Mouse (Mus musculus) lung, postnatal 0 days (tissue): ENCODE data around the gene Sec24b. TPM values are rescaled to one million over a fixed set of nuclear protein-coding genes. Genes with fewer than 3 reads are reported as not detected.
A peak's percentile ranks its signal among the peaks of the same experiment; 100 is the strongest.

Experiments
- ATAC-seq: fragments of 200-750 bp; cut with Nextera tagmentation; 2 replicates; pipeline ENCODE4 v1.8.0; 2017; ENCODE audit warnings: moderate library complexity
- DNase-seq: peaks from one replicate; pipeline ENCODE4 v3.0.0-alpha.2; 2016; ENCODE audit warnings: low spot score
- H3K27ac ChIP-seq: fragments of 300-500 bp; sonication (generic); 2 replicates; pipeline ENCODE4 v1.5.1; 2014; ENCODE audit warnings: antibody characterized with exemption, mild to moderate bottlenecking, low read length, mixed read lengths
- H3K27me3 ChIP-seq: fragments of 300-500 bp; sonication (generic); replicated peaks from 2 replicates; pipeline ENCODE4 v1.6.1; 2014; ENCODE audit warnings: low read length, mixed read lengths; ENCODE audit not compliant: insufficient read depth
- H3K36me3 ChIP-seq: fragments of 300-500 bp; sonication (generic); 2 replicates; pipeline ENCODE4 v1.6.1; 2014; ENCODE audit warnings: low read length, mixed read lengths; ENCODE audit not compliant: insufficient read depth
- H3K4me1 ChIP-seq: fragments of 300-500 bp; sonication (generic); 2 replicates; pipeline ENCODE4 v1.6.1; 2014; ENCODE audit warnings: antibody characterized with exemption, low read depth, low read length, mixed read lengths; ENCODE audit not compliant: insufficient read depth
- H3K4me2 ChIP-seq: fragments of 300-500 bp; sonication (generic); replicated peaks from 2 replicates; pipeline ENCODE4 v1.6.1; 2014; ENCODE audit warnings: low read depth, mild to moderate bottlenecking, low read length, moderate library complexity, mixed read lengths
- H3K4me3 ChIP-seq: fragments of 300-500 bp; sonication (generic); 2 replicates; pipeline ENCODE4 v1.5.1; 2014; ENCODE audit warnings: low read depth, low read length
- H3K9ac ChIP-seq: fragments of 300-500 bp; sonication (generic); replicated peaks from 2 replicates; pipeline ENCODE4 v1.6.1; 2014; ENCODE audit warnings: low read depth, mild to moderate bottlenecking
- H3K9me3 ChIP-seq: fragments of 300-500 bp; sonication (generic); 2 replicates; pipeline ENCODE4 v1.6.1; 2016; ENCODE audit warnings: low read length, mixed read lengths
- CTCF ChIP-seq: IDR thresholded peaks from 2 replicates; pipeline ENCODE4 v1.5.1; 2016; ENCODE audit warnings: antibody characterized with exemption, mild to moderate bottlenecking
- EP300 ChIP-seq: IDR thresholded peaks from 2 replicates; pipeline ENCODE4 v1.6.1; 2016; ENCODE audit warnings: antibody characterized with exemption, mild to moderate bottlenecking, control low read depth
- WGBS: fragments of 180-500 bp; shearing (Covaris S2); extraction: QIAGEN DNeasy Blood & Tissue Kit; methylation state at CpG from one replicate; pipeline ENCODE4 v1.1.7; 2014; 5-methylcytosine and 5-hydroxymethylcytosine counted together
- polyA plus RNA-seq: library from polyadenylated mRNA; unstranded; fragments of >200 nt; fragmentation: Nextera tagmentation; extraction: Ambion mirVana; gene quantifications from 2 replicates; pipeline ENCODE4 v1.2.1, GENCODE M21; 2015

Sec24b gene
- polyA plus RNA-seq, 1 experiment from 2014 or later, result 21.8 TPM

DNA sequence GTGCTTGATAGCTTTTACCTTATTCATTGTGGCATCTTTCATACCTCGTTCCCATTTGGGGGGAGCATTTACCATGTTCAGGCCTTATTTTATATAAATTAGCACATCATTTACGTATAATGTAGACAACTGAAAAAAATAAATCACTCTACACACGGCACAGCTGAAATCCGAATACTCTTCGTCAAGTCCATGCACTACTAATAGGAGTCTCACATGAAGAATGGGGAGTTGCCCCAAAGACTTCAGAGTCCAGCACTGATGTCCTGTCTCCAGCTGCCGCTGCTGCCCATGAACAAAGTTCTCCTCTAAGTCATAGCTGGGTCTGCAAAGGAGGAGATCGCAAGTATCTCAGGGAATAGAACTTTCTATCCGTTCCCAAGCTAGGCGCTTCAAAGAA, 15.9 kb upstream of the Sec24b start:
- H3K36me3 ChIP-seq, result no peaks in the 10 kb centered on the region
- ATAC-seq, result no peak
- H3K4me1 ChIP-seq, result no peaks in the 10 kb centered on the region
- TF ChIP-seq EP300, result no peak
- no peak for TF ChIP-seq CTCF
- H3K9ac ChIP-seq, result no peak overlapping the region
- no peaks in the 10 kb centered on the region for H3K27me3 ChIP-seq
- H3K4me2 ChIP-seq, result no peak overlapping the region
- no peak for DNase-seq
- WGBS, result 84% methylated on average over 9 of the region's 9 CpGs
- no peak overlapping the region for H3K4me3 ChIP-seq
- no peak overlapping the region for H3K27ac ChIP-seq
- no peaks in the 10 kb centered on the region for H3K9me3 ChIP-seq

DNA sequence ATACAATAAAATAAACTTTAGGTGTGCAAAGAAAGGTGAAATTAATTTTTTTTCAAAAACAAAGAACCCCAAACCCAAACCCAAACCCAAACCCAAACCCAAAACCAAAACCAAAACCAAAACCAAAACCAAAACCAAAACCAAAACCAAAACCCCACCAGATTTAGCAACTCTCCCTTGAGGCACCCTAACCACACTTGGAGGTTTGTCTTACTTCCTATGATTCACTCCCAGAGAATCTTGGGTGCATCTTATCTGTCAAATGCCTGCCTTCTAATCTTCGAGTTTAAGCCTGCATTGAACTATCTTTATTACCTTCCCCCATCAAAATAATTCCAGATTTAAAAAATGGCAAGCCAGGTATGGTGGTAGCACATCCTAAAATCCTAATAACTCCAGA, 14.4 kb upstream of the Sec24b start:
- Histone ChIP-seq H3K4me2 (no peak overlapping the region), H3K4me1 (no peaks in the 10 kb centered on the region), H3K4me3 (no peak overlapping the region), H3K27me3 (no peaks in the 10 kb centered on the region), H3K36me3 (no peaks in the 10 kb centered on the region), H3K9me3 (no peaks in the 10 kb centered on the region), H3K9ac (no peak overlapping the region), H3K27ac (no peak overlapping the region)
- TF ChIP-seq CTCF (no peak), EP300 (no peak)
- ATAC-seq (no peak), DNase-seq (no peak)
- WGBS, result 41% methylated on average over 1 of the region's 1 CpGs

DNA sequence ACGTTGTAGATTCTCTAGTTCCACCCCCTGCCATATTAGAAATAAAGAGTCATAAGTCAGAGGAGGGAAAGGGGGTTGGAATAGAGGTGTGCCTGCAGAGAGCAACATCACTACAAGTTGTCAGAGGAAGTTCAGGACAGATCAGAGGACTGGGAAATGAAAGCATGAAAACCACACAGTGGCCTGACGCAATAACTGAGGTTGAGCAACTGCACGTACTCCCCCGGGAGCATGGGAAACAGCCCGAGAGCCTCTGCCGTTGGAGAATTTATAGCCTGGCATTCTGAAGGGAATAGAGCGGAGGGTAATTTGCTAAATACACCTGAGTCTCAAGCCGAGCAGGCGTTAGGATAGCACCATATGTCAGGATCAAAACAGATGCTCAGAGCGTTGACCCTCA, 11.7 kb upstream of the Sec24b start:
- WGBS, result 42% methylated on average over 10 of the region's 10 CpGs
- Histone ChIP-seq H3K4me2 (no peak overlapping the region; the same call in 1 of the 2 replicates), H3K27ac (no peak overlapping the region), H3K9me3 (no peaks in the 10 kb centered on the region), H3K4me3 (no peak overlapping the region), H3K4me1 (no peaks in the 10 kb centered on the region), H3K27me3 (no peaks in the 10 kb centered on the region), H3K9ac (no peak overlapping the region), H3K36me3 (no peaks in the 10 kb centered on the region)
- peak; percentile 72 for ATAC-seq
- DNase-seq, result peak; percentile 70
- TF ChIP-seq CTCF (no peak), EP300 (no peak)

DNA sequence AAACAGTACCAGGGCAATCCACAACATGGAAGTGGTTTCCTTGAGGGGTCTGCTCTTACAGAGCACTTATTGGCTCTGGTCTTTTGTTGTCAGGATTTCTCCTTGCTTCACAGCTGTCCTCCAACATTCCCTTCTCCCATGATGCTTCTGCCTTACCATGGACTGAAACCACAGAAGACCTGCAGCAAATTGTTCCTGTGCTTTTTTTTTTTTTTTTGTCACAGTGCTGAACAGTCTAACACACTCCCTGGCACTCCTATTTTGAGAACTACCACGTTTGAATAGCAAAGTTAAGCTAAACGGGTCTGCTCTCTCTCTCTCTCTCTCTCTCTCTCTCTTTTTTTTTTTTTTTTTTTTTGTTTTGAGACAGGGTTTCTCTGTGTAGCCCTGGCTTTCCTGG, 10.6 kb upstream of the Sec24b start:
- no peaks in the 10 kb centered on the region for H3K36me3 ChIP-seq
- no peak overlapping the region for H3K27ac ChIP-seq
- H3K4me1 ChIP-seq, result no peaks in the 10 kb centered on the region
- no peaks in the 10 kb centered on the region for H3K27me3 ChIP-seq
- H3K4me3 ChIP-seq, result no peak overlapping the region
- H3K9me3 ChIP-seq, result no peaks in the 10 kb centered on the region
- no peak overlapping the region for H3K9ac ChIP-seq
- ATAC-seq (no peak), DNase-seq (no peak)
- H3K4me2 ChIP-seq, result no peak overlapping the region
- TF ChIP-seq EP300 (no peak), CTCF (no peak)
- WGBS, result 63% methylated on average over 2 of the region's 2 CpGs

DNA sequence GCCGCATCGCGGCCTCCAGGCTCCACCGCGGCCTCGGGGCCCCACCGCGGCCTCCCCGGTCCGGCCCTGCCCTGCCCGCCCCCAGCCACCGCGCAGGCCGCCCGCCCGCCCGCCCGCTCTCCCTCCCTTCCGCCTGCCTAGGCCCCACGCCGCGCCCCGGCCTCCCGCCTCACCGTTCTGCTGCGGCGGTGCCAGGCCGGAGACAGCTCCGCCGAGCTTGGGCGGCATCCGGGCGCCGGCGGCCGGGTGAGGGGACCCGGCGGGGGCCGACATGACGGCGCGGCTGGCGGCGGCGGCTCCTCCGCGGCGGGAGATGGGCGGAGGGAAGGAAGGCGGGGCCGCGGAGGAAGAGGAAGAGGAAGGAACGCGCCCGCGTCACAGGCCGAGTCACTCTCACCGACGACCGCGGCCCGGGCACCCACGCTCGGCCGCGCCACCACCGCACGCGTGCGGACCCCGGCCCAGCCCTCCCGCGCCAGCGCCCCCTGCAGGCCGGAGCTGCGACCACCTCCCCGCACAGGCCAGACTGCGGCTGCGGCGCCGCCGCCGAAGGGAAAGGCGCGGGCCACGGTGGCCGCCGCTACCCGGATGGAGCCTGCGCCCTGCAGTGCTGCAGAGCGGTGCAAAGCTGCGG, 840 bp downstream of the Sec24b start:
- Histone ChIP-seq H3K4me2 (peak overlapping the region; percentile 76), H3K27me3 (no peaks in the 10 kb centered on the region), H3K36me3 (no peaks in the 10 kb centered on the region), H3K27ac (peak overlapping the region; percentile 98), H3K9ac (peak overlapping the region; percentile 94), H3K4me3 (peak overlapping the region; percentile 86), H3K4me1 (peaks cover 19% of the 10 kb centered on the region; the same call in 1 of the 2 replicates), H3K9me3 (no peaks in the 10 kb centered on the region)
- peak; percentile 66 for TF ChIP-seq CTCF
- TF ChIP-seq EP300, result no peak
- 1% methylated on average over 44 of the region's 92 CpGs for WGBS
- ATAC-seq (peak; percentile 90), DNase-seq (peak; percentile 88)

DNA sequence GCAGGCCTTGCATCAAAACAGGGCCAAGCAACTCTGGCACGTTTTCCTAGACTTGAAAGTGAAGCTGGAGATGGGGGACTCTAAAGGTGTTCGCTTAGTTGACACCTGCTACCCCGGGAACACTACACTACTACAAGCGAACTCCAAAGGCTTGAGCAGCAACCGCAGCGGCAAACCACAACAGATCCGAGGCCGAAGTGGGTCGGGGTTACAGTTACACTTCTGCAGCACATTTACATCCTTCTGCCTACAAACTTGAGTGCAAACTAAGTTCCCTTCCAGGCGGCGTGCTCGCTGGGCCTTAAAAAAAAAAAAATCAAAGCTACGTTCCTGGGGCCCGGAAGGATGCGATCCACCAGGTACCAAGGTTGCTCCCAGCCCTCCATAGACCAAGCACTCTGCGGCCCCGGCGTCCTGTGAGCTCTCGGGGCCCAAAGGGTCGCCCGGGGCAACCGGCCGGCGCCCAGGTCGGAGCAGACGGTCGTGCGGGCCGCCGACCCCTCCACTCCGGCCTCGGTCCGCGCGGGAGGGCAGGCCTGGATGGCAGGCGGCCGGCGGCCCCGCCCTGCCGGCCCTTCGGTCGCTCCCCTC, 1.5 kb downstream of the Sec24b start:
- Histone ChIP-seq H3K4me1 (peaks cover 22% of the 10 kb centered on the region; the same call in 1 of the 2 replicates), H3K9me3 (no peaks in the 10 kb centered on the region), H3K9ac (peak overlapping the region; percentile 94), H3K4me3 (peak overlapping the region; percentile 86), H3K36me3 (no peaks in the 10 kb centered on the region), H3K27me3 (no peaks in the 10 kb centered on the region), H3K27ac (peak overlapping the region; percentile 98), H3K4me2 (peak overlapping the region; percentile 76)
- TF ChIP-seq CTCF (no peak), EP300 (no peak)
- DNase-seq (no peak), ATAC-seq (no peak)
- WGBS, result under 1% methylated on average over 26 of the region's 42 CpGs
